ENCODE assay signal across 12 mouse cellular contexts in genomic region chr2:71531990-71532970, GRCm38 (mm10). TPM values are rescaled to one million over a fixed set of nuclear protein-coding genes. Genes with fewer than 3 reads are reported as not detected.
A peak's percentile ranks its signal among the peaks of the same experiment; 100 is the strongest.
DNase-seq lines count a peak whose midpoint lies in the region; ATAC-seq lines count a peak whose summit lies in the region.
"Had no signal": no experiment of that assay in that cellular context is flagged by ENCODE, and none has a peak within 500 bp of the region (broad histone marks: within the 10 kb centered on the region; RNA-seq: fewer than 3 reads in every experiment).

No protein-coding gene starts in this region.

- peaks cover 36% of the 10 kb centered on the region for H3K4me1 ChIP-seq in heart, embryonic 10.5 days
- peaks cover 8% of the 10 kb centered on the region; the same call in 1 of the 2 replicates for H3K4me1 ChIP-seq in forebrain, embryonic 11.5 days (replicated peaks; ENCODE audit: control insufficient read depth, insufficient read depth, low read length)
- peaks cover 8% of the 10 kb centered on the region for H3K4me1 ChIP-seq in midbrain, embryonic 11.5 days (ENCODE audit: control insufficient read depth, insufficient read depth, low read length)

- no peaks in the 10 kb centered on the region for H3K36me3 ChIP-seq in heart, embryonic 10.5 days
- no peaks in the 10 kb centered on the region for H3K36me3 ChIP-seq in forebrain, embryonic 11.5 days (ENCODE audit: control insufficient read depth, insufficient read depth, low read length)
- H3K36me3 ChIP-seq in midbrain, embryonic 11.5 days (ENCODE audit: control insufficient read depth, insufficient read depth, low read length), result no peaks in the 10 kb centered on the region

- under 1% methylated on average over 43 of the region's 43 CpGs for WGBS in heart, embryonic 10.5 days
- under 1% methylated on average over 43 of the region's 43 CpGs for WGBS in forebrain, embryonic 11.5 days
- WGBS in midbrain, embryonic 11.5 days, result under 1% methylated on average over 43 of the region's 43 CpGs

- peak overlapping the region; percentile 37 for H3K4me3 ChIP-seq in heart, embryonic 10.5 days
- peak overlapping the region; percentile 48 for H3K4me3 ChIP-seq in forebrain, embryonic 11.5 days (ENCODE audit: low read depth, low read length)
- peak overlapping the region; percentile 2; the same call in 1 of the 2 replicates for H3K4me3 ChIP-seq in midbrain, embryonic 11.5 days (ENCODE audit: low read depth, low read length)

- no peak for DNase-seq in heart, embryonic 10.5 days (ENCODE audit: low spot score)
- DNase-seq in heart, postnatal 25 days (ENCODE audit: low spot score), result no peak
- peak; percentile 54 for DNase-seq in ES-CJ7 (ENCODE audit: low read depth, low spot score)
- peak; percentile 66 for DNase-seq in forebrain, embryonic 11.5 days (ENCODE audit: low spot score)
- peak; percentile 93 for DNase-seq in midbrain, embryonic 11.5 days (ENCODE audit: low spot score, missing footprints)
- DNase-seq in kidney, adult 18-20 months, result no peak
- DNase-seq in adrenal gland, postnatal 25 days, result no peak
- DNase-seq: gastrocnemius, postnatal 25 days had no signal

- peak overlapping the region; percentile 81 for H3K4me2 ChIP-seq in forebrain, embryonic 11.5 days (ENCODE audit: low read depth, low read length, severe bottlenecking)
- no peak overlapping the region for H3K4me2 ChIP-seq in midbrain, embryonic 11.5 days

- H3K9me3 ChIP-seq in heart, embryonic 10.5 days, result no peaks in the 10 kb centered on the region
- H3K9me3 ChIP-seq in forebrain, embryonic 11.5 days (ENCODE audit: control insufficient read depth, low read length), result no peaks in the 10 kb centered on the region
- no peaks in the 10 kb centered on the region for H3K9me3 ChIP-seq in midbrain, embryonic 11.5 days (ENCODE audit: control insufficient read depth, low read length)

- intact Hi-C loops in heart, postnatal 25 days (cut with DNase I), result loop anchor here (2.0 to 5.0 kb wide), 2 partner anchors 15 to 80 kb away; partner anchors contain the start of genes Dlx2 and Metap1d

- H3K9ac ChIP-seq in forebrain, embryonic 11.5 days (ENCODE audit: low read length), result peak overlapping the region; percentile 32
- no peak overlapping the region for H3K9ac ChIP-seq in midbrain, embryonic 11.5 days (ENCODE audit: low read length)

- H3K27ac ChIP-seq in heart, embryonic 10.5 days, result 0 out of 2 replicates have a peak overlapping the region, but pooled peaks have one; percentile 42
- H3K27ac ChIP-seq in forebrain, embryonic 11.5 days (ENCODE audit: low read depth, low read length), result peak overlapping the region; percentile 60
- no peak overlapping the region for H3K27ac ChIP-seq in midbrain, embryonic 11.5 days (ENCODE audit: low read depth, low read length)

- ATAC-seq in forebrain, embryonic 11.5 days (replicated peaks; ENCODE audit: low FRiP score), result no peak
- ATAC-seq in midbrain, embryonic 11.5 days (ENCODE audit: low FRiP score), result no peak
- ATAC-seq in activated CD4-positive, CD25-positive, alpha-beta regulatory T cell, adult 4 months, result no peak

- peaks cover 100% of the 10 kb centered on the region for H3K27me3 ChIP-seq in heart, embryonic 10.5 days (ENCODE audit: insufficient read depth, poor library complexity, severe bottlenecking)
- H3K27me3 ChIP-seq in forebrain, embryonic 11.5 days (ENCODE audit: control insufficient read depth, insufficient read depth, low read length), result peaks cover 87% of the 10 kb centered on the region
- peaks cover 96% of the 10 kb centered on the region for H3K27me3 ChIP-seq in midbrain, embryonic 11.5 days (ENCODE audit: control insufficient read depth, insufficient read depth, low read length)

RNA-seq across cellular contexts. Expression of gene Dlx1, which starts 4.4 kb away (rescaled TPM):
- 3.5 and 4.3 TPM in 2 replicates for polyA plus RNA-seq in heart, embryonic 10.5 days (2016; fragmentation: Nextera tagmentation; extraction: Ambion mirVana)
- total RNA-seq in heart, postnatal 25 days (2021), result under 1 TPM; 0.14 to 0.99 TPM
- 118 and 133 TPM in 2 replicates for polyA plus RNA-seq in forebrain, embryonic 11.5 days (2014; fragmentation: Nextera tagmentation; extraction: Ambion mirVana)
- polyA plus RNA-seq in midbrain, embryonic 11.5 days (2014; fragmentation: Nextera tagmentation; extraction: Ambion mirVana), result 13.6 and 17.3 TPM in 2 replicates
- not detected for polyA plus RNA-seq in activated CD4-positive, CD25-positive, alpha-beta regulatory T cell, adult 4 months (2017; shearing (Covaris generic))
- 0.52 TPM in 1 of 2 replicates, not detected in the other for total RNA-seq in adrenal gland, postnatal 25 days (2021)
- polyA plus RNA-seq: kidney, embryonic 16.5 days had no signal

RNA-seq across cellular contexts. Expression of gene Dlx2, which starts 14.3 kb away (rescaled TPM):
- 3.0 and 3.9 TPM in 2 replicates for polyA plus RNA-seq in heart, embryonic 10.5 days (2016; fragmentation: Nextera tagmentation; extraction: Ambion mirVana)
- total RNA-seq in heart, postnatal 25 days (2021), result not detected
- polyA plus RNA-seq in forebrain, embryonic 11.5 days (2014; fragmentation: Nextera tagmentation; extraction: Ambion mirVana), result 66.7 and 67.8 TPM in 2 replicates
- polyA plus RNA-seq in midbrain, embryonic 11.5 days (2014; fragmentation: Nextera tagmentation; extraction: Ambion mirVana), result 4.7 and 5.8 TPM in 2 replicates
- not detected for polyA plus RNA-seq in activated CD4-positive, CD25-positive, alpha-beta regulatory T cell, adult 4 months (2017; shearing (Covaris generic))
- 0.33 and 0.48 TPM in 2 replicates for total RNA-seq in adrenal gland, postnatal 25 days (2021)
- total RNA-seq: gastrocnemius, postnatal 25 days had no signal
- polyA plus RNA-seq: cerebellum, adult 2 months; kidney, embryonic 16.5 days; spleen, adult 2 months had no signal

Comparison
In these comparisons a context has a peak if more than half of its experiments do, and no peak if none do; other contexts are left out.
1. DNase-seq: peak in ES-CJ7 (single experiment), forebrain, embryonic 11.5 days (single experiment) and midbrain, embryonic 11.5 days (single experiment); none in heart, embryonic 10.5 days (single experiment), heart, postnatal 25 days (single experiment), kidney, adult 18-20 months (single experiment) and adrenal gland, postnatal 25 days (single experiment).
2. Peak in every context shown above with its lines, with median percentiles within 50 percentile points of each other: H3K4me3 ChIP-seq.